Mouse (Mus musculus): Measurements from ENCODE around the gene Gm10715.
"Not testable (repeated sequence)": the region's sequence is repeated elsewhere in the genome, so short reads cannot be mapped to it uniquely, and the experiment has no call there.

Gene Gm10715

GRCm38 (mm10) chr9:3036577-3036976 lies at the start of gene Gm10715:
Gene Gm10715, plus strand, starts transcription at chr9:3036877.
- DNase-seq (ENCODE audit: low read depth): not testable (repeated sequence)

DNA sequence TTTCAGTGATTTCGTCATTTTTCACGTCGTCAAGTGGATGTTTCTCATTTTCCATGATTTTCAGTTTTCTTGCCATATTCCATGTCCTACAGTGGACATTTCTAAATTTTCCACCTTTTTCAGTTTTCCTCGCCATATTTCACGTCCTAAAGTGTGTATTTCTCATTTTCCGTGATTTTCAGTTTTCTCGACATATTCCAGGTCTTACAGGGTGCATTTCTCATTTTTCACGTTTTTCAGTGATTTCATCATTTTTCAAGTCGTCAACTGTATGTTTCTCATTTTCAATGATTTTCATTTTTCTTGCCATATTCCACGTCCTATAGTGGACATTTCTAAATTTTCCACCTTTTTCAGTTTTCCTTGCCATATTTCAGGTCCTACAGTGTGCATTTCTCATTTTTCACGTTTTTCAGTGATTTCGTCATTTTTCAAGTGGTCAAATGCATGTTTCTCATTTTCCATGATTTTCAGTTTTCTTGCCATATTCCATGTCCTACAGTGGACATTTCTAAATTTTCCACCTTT lies 36.2 kb upstream of the Gm10715 start, which contains the start of gene Gm10722:
Gene Gm10722 (plus strand): TSS at position 478 of the 528 bp plus-strand sequence.
- peak; percentile 21 for DNase-seq (ENCODE audit: low read depth)

DNA sequence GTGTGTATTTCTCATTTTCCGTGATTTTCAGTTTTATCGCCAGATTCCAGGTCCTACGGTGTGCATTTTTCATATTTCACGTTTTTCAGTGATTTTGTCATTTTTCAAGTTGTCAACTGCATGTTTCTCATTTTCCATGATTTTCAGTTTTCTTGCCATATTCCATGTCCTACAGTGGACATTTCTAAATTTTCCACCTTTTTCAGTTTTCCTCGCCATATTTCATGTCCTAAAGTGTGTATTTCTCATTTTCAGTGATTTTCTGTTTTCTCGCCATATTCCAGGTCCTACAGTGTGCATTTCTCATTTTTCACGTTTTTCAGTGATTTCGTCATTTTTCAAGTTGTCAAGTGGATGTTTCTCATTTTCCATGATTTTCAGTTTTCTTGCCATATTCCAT lies 35.7 kb upstream of the Gm10715 start:
- DNase-seq (ENCODE audit: low read depth): not testable (repeated sequence)

DNA sequence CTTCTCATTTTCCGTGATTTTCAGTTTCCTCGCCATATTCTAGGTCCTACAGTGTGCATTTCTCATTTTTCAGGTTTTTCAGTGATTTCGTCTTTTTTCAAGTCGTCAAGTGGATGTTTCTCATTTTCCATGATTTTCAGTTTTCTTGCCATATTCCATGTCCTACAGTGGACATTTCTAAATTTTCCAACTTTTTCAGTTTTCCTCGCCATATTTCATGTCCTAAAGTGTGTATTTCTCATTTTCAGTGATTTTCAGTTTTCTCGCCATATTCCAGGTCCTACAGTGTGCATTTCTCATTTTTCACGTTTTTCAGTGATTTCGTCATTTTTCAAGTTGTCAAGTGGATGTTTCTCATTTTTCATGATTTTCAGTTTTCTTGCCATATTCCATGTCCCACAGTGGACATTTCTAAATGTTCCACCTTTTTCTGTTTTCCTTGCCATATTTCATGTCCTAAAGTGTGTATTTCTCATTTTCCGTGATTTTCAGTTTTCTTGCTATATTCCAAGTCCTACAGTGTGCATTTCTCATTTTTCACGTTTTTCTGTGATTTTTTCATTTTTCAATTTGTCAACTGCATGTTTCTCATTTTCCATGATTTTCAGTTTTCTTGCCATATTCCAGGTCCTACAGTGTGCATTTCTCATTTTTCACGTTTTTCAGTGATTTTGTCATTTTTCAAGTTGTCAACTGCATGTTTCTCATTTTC lies 34.6 kb upstream of the Gm10715 start:
- DNase-seq (ENCODE audit: low read depth): peak; percentile 8

- DNase-seq (ENCODE audit: low read depth): not testable (repeated sequence)
Measured at GRCm38 (mm10) chr9:3002794-3003396, 33.8 kb upstream of the Gm10715 start, which contains the start of gene Gm11168. Gene Gm11168, plus strand, starts transcription at chr9:3003346.

GRCm38 (mm10) chr9:3006179-3006578 lies 30.5 kb upstream of the Gm10715 start:
- DNase-seq (ENCODE audit: low read depth): not testable (repeated sequence)

DNA sequence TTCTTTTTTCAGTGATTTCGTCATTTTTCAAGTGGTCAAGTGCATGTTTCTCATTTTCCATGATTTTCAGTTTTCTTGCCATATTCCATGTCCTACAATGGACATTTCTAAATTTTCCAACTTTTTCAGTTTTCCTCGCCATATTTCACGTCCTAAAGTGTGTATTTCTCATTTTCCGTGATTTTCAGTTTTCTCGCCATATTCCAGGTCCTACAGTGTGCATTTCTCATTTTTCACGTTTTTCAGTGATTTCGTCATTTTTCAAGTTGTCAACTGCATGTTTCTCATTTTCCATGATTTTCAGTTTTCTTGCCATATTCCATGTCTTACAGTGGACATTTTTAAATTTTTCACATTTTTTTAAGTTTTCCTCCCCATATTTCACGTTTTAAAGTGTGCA lies 30.0 kb upstream of the Gm10715 start:
- not testable (repeated sequence) for DNase-seq (ENCODE audit: low read depth)

DNA sequence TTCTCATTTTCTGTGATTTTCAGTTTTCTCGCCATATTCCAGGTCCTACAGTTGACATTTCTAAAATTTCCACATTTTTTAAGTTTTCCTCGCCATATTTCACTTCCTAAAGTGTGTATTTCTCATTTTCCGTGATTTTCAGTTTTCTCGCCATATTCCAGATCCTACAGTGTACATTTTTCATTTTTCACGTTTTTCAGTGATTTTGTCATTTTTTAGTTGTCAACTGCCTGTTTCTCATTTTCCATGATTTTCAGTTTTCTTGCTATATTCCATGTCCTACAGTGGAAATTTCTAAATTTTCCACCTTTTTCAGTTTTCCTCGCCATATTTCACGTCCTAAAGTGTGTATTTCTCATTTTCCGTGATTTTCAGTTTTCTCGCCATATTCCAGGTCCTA lies 29.4 kb upstream of the Gm10715 start:
- DNase-seq (ENCODE audit: low read depth): peak; percentile 2

DNA sequence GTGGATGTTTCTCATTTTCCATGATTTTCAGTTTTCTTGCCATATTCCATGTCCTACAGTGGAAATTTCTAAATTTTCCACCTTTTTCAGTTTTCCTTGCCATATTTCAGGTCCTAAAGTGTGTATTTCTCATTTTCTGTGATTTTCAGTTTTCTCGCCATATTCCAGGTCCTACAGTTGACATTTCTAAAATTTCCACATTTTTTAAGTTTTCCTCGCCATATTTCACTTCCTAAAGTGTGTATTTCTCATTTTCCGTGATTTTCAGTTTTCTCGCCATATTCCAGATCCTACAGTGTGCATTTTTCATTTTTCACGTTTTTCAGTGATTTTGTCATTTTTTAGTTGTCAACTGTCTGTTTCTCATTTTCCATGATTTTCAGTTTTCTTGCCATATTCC lies 27.3 kb upstream of the Gm10715 start:
- not testable (repeated sequence) for DNase-seq (ENCODE audit: low read depth)

- DNase-seq (ENCODE audit: low read depth): not testable (repeated sequence)
Measured at GRCm38 (mm10) chr9:3012054-3012621, 24.5 kb upstream of the Gm10715 start.

GRCm38 (mm10) chr9:3012733-3013279 lies 23.9 kb upstream of the Gm10715 start, which contains the start of gene Gm10721:
Gene Gm10721, plus strand, starts transcription at chr9:3013140.
- DNase-seq (ENCODE audit: low read depth): not testable (repeated sequence)

- not testable (repeated sequence) for DNase-seq (ENCODE audit: low read depth)
Measured at GRCm38 (mm10) chr9:3015354-3015753, 21.3 kb upstream of the Gm10715 start, which contains the start of gene Gm10720. Gene Gm10720, plus strand, starts transcription at chr9:3015654.

- not testable (repeated sequence) for DNase-seq (ENCODE audit: low read depth)
Measured at GRCm38 (mm10) chr9:3015896-3016295, 20.8 kb upstream of the Gm10715 start.

DNA sequence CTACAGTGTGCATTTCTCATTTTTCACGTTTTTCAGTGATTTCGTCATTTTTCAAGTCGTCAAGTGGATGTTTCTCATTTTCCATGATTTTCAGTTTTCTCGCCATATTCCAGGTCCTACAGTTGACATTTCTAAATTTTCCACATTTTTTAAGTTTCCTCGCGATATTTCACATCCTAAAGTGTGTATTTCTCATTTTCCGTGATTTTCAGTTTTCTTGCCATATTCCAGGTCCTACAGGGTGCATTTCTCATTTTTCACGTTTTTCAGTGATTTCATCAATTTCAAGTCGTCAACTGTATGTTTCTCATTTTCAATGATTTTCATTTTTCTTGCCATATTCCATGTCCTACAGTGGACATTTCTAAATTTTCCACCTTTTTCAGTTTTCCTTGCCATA lies 19.6 kb upstream of the Gm10715 start, which contains the start of gene Gm10719:
Gene Gm10719 (plus strand): TSS at position 301 of the 400 bp plus-strand sequence.
- DNase-seq (ENCODE audit: low read depth): not testable (repeated sequence)

- not testable (repeated sequence) for DNase-seq (ENCODE audit: low read depth)
Measured at GRCm38 (mm10) chr9:3018944-3019343, 17.7 kb upstream of the Gm10715 start.

- not testable (repeated sequence) for DNase-seq (ENCODE audit: low read depth)
Measured at GRCm38 (mm10) chr9:3019835-3020727, 16.6 kb upstream of the Gm10715 start.

- peak; percentile 18 for DNase-seq (ENCODE audit: low read depth)
Measured at GRCm38 (mm10) chr9:3022316-3023008, 14.2 kb upstream of the Gm10715 start.

DNA sequence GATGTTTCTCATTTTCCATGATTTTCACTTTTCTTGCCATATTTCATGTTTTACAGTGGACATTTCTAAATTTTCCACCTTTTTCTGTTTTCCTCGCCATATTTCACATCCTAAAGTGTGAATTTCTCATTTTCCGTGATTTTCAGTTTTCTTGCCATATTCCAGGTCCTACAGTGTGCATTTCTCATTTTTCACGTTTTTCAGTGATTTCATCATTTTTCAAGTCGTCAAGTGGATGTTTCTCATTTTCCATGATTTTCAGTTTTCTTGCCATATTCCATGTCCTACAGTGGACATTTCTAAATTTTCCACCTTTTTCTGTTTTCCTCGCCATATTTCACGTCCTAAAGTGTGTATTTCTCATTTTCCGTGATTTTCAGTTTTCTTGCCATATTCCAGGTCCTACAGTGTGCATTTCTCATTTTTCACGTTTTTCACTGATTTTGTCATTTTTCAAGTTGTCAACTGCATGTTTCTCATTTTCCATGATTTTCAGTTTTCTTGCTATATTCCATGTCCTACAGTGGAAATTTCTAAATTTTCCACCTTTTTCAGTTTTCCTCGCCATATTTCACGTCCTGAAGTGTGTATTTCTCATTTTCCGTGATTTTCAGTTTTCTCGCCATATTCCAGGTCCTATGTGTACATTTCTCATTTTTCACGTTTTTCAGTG lies 13.2 kb upstream of the Gm10715 start, which contains the start of gene Gm10718:
Gene Gm10718 (plus strand): TSS at position 236 of the 673 bp plus-strand sequence.
- DNase-seq (ENCODE audit: low read depth): not testable (repeated sequence)

DNA sequence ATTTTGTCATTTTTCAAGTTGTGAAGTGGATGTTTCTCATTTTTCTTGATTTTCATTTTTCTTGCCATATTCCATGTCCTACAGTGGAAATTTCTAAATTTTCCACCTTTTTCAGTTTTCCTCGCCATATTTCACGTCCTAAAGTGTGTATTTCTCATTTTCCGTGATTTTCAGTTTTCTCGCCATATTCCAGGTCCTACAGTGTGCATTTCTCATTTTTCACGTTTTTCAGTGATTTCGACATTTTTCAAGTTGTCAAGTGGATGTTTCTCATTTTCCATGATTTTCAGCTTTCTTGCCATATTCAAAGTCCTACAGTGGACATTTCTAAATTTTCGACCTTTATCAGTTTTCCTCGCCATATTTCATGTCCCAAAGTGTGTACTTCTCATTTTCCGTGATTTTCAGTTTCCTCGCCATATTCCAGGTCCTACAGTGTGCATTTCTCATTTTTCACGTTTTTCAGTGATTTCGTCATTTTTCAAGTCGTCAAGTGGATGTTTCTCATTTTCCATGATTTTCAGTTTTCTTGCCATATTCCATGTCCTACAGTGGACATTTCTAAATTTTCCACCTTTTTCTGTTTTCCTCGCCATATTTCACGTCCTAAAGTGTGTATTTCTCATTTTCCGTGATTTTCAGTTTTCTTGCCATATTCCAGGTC lies 12.6 kb upstream of the Gm10715 start:
- not testable (repeated sequence) for DNase-seq (ENCODE audit: low read depth)
